In the genomic region with DNA sequence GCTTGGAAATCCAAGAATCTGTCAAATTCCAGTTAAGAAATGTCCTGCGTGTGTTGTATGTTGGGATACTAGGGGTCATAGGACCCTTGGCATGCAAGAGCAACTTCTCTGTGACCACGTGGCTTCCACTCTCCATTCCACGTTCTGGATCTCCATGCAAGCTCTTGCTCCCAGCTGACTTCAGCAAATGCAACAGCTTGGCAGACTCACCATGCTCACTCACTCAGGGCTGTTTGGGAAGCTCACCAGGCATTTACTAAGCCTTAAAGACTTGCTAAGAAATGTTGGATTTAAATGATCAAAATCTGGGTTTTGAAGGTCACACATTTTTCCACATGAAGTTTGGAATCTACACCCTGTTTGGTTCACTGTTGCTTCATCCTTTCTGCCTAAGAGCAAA, we compare ENCODE assay signal across 11 mouse cellular contexts.
"Had no signal": no experiment of that assay in that cellular context is flagged by ENCODE, and none has a peak within 500 bp of the region (broad histone marks: within the 10 kb centered on the region; RNA-seq: fewer than 3 reads in every experiment).

No protein-coding gene starts in this region.

- H3K27me3 ChIP-seq: intestine, embryonic 15.5 days; neural tube, embryonic 12.5 days had no signal

- H3K4me3 ChIP-seq: intestine, embryonic 15.5 days; kidney, embryonic 15.5 days; left cerebral cortex, adult 2 months; limb, embryonic 10.5 days; liver, embryonic 12.5 days; neural tube, embryonic 12.5 days had no signal

- ATAC-seq: intestine, embryonic 15.5 days; liver, embryonic 12.5 days had no signal

- H3K4me2 ChIP-seq: intestine, embryonic 15.5 days; kidney, embryonic 15.5 days; liver, embryonic 12.5 days; neural tube, embryonic 12.5 days had no signal

- H3K9me3 ChIP-seq: intestine, embryonic 15.5 days; kidney, embryonic 15.5 days; limb, embryonic 10.5 days; liver, embryonic 12.5 days; neural tube, embryonic 12.5 days had no signal

- H3K27ac ChIP-seq: intestine, embryonic 15.5 days; kidney, embryonic 15.5 days; left cerebral cortex, adult 2 months; limb, embryonic 10.5 days; liver, embryonic 12.5 days; neural tube, embryonic 12.5 days had no signal

- H3K36me3 ChIP-seq: intestine, embryonic 15.5 days; kidney, embryonic 15.5 days; limb, embryonic 10.5 days; liver, embryonic 12.5 days; neural tube, embryonic 12.5 days had no signal

- H3K9ac ChIP-seq: intestine, embryonic 15.5 days; kidney, embryonic 15.5 days; liver, embryonic 12.5 days; neural tube, embryonic 12.5 days had no signal

- DNase-seq: kidney, adult 2 months; kidney, postnatal 36 days; midbrain, embryonic 14.5 days; thymus, adult 2 months; thymus, postnatal 36 days had no signal

- H3K4me1 ChIP-seq: liver, embryonic 12.5 days; neural tube, embryonic 12.5 days had no signal
